12 mouse cellular contexts compared by ENCODE assay signal in genomic region chr10:64076410-64077052, GRCm38 (mm10). TPM values are rescaled to one million over a fixed set of nuclear protein-coding genes. Genes with fewer than 3 reads are reported as not detected.
DNase-seq lines count a peak whose midpoint lies in the region; ATAC-seq and TF ChIP-seq lines count a peak whose summit lies in the region.
"Had no signal": no experiment of that assay in that cellular context is flagged by ENCODE, and none has a peak within 500 bp of the region (broad histone marks: within the 10 kb centered on the region; RNA-seq: fewer than 3 reads in every experiment).

No protein-coding gene starts in this region.

- no peaks in the 10 kb centered on the region for H3K9me3 ChIP-seq in midbrain, embryonic 15.5 days
- H3K9me3 ChIP-seq: stomach, embryonic 15.5 days had no signal

- WGBS in midbrain, embryonic 15.5 days = 42% methylated on average over 10 of the region's 10 CpGs

- in situ Hi-C loops in Patski (cut with MboI; ENCODE audit: low pct_unique_long_range_greater_than_20kb) = loop anchor here (25.0 kb wide), 1 partner anchor 1686 kb away; no protein-coding TSS in a partner anchor

- CTCF ChIA-PET in Patski (lab: Charles Lee) = interaction anchor here (1.1 kb wide), 1 partner anchor 11 kb away, joined by 3 read pairs; no protein-coding TSS in a partner anchor

- H3K4me3 ChIP-seq in gastrocnemius, adult 2 months = peak overlapping the region; percentile 52
- H3K4me3 ChIP-seq in layer of hippocampus, adult 2 months = peak overlapping the region; percentile 13; the same call in 1 of the 2 replicates
- no peak overlapping the region for H3K4me3 ChIP-seq in midbrain, embryonic 15.5 days
- H3K4me3 ChIP-seq: stomach, embryonic 15.5 days had no signal

- no peaks in the 10 kb centered on the region for H3K27me3 ChIP-seq in Patski
- H3K27me3 ChIP-seq in midbrain, embryonic 15.5 days (replicated peaks) = no peaks in the 10 kb centered on the region
- H3K27me3 ChIP-seq: stomach, embryonic 15.5 days had no signal

- H3K4me2 ChIP-seq in midbrain, embryonic 15.5 days = peak overlapping the region; percentile 22; the same call in 1 of the 2 replicates
- H3K4me2 ChIP-seq: stomach, embryonic 15.5 days had no signal

- POLR2A ChIA-PET in Patski (lab: Charles Lee) = no interaction called here

- intact Hi-C loops in gastrocnemius, adult 2 months (cut with DNase I) = no loop called here

- H3K36me3 ChIP-seq in midbrain, embryonic 15.5 days (replicated peaks) = no peaks in the 10 kb centered on the region
- H3K36me3 ChIP-seq: stomach, embryonic 15.5 days had no signal

- peaks cover 13% of the 10 kb centered on the region; the same call in 1 of the 2 replicates for H3K4me1 ChIP-seq in midbrain, embryonic 15.5 days

- no peak overlapping the region for H3K9ac ChIP-seq in midbrain, embryonic 15.5 days
- H3K9ac ChIP-seq: liver, postnatal 0 days; stomach, embryonic 15.5 days had no signal

- H3K27ac ChIP-seq in gastrocnemius, adult 2 months = peak overlapping the region; percentile 16; the same call in 1 of the 2 replicates
- H3K27ac ChIP-seq in layer of hippocampus, adult 2 months = peak overlapping the region; percentile 59; the same call in 1 of the 2 replicates
- no peak overlapping the region for H3K27ac ChIP-seq in midbrain, embryonic 15.5 days
- H3K27ac ChIP-seq: stomach, embryonic 15.5 days had no signal

- no peak for TF ChIP-seq CTCF in gastrocnemius, adult 2 months (IDR thresholded peaks at IDR 0.05)
- TF ChIP-seq CTCF in layer of hippocampus, adult 2 months (conservative IDR thresholded peaks at IDR 0.05) = no peak
- no peak for TF ChIP-seq CTCF in Patski (IDR thresholded peaks at IDR 0.05)

- ATAC-seq in Patski = peak; percentile 95
- ATAC-seq in midbrain, embryonic 15.5 days (replicated peaks) = 0 out of 2 replicates have a peak, but pooled peaks have one; percentile 27
- ATAC-seq: inflammation-experienced regulatory T-cells, adult 6 months; liver, postnatal 0 days had no signal

- DNase-seq in gastrocnemius, adult 2 months = no peak
- DNase-seq in gastrocnemius, postnatal 10 days = no peak
- DNase-seq in layer of hippocampus, adult 2 months (ENCODE audit: low spot score in 2 of 2) = no peak
- DNase-seq in layer of hippocampus, adult 8-10 months (ENCODE audit: low spot score in 2 of 2) = no peak
- peak; percentile 38 for DNase-seq in Patski (ENCODE audit: low read depth, low spot score)
- DNase-seq in c-Kit-positive CD71-positive TER-119-positive erythroid progenitor cells, embryonic 14.5 days (ENCODE audit: low spot score) = no peak
- no peak for DNase-seq in ovary, postnatal 14 days (ENCODE audit: low spot score)
- DNase-seq: liver, postnatal 0 days; thymus, postnatal 4 days had no signal

RNA-seq across cellular contexts. Expression of gene Lrrtm3, which starts 13.5 kb away (rescaled TPM):
- total RNA-seq in gastrocnemius, adult 2 months (2021) = under 1 TPM; 0.41 to 0.59 TPM
- total RNA-seq in gastrocnemius, postnatal 10 days (2021) = under 1 TPM; 0.28 to 0.34 TPM
- total RNA-seq in layer of hippocampus, adult 2 months (2021) = 10 to 100 TPM; 18.2 to 21.1 TPM
- total RNA-seq in layer of hippocampus, adult 8-10 months (2022) = 10 to 100 TPM; 20.4 to 32.5 (median 24.7) TPM
- 0.13 TPM for polyA plus RNA-seq in Patski (2021)
- polyA plus RNA-seq in midbrain, embryonic 15.5 days (2015; fragmentation: Nextera tagmentation; extraction: Ambion mirVana) = 38.1 and 39.0 TPM in 2 replicates

Comparison
In these comparisons a context has a peak if more than half of its experiments do, and no peak if none do; other contexts are left out.
1. RNA of gene Lrrtm3, which starts 13.5 kb away (total RNA-seq): 20.4 to 32.5 TPM in layer of hippocampus, adult 8-10 months and 18.2 to 21.1 TPM in layer of hippocampus, adult 2 months; 0.41 to 0.59 TPM in gastrocnemius, adult 2 months and 0.28 to 0.34 TPM in gastrocnemius, postnatal 10 days; every median in the first group is over 10 times any median in the second.